Mouse (Mus musculus): Measurements from ENCODE around the gene Slc26a1. TPM values are rescaled to one million over a fixed set of nuclear protein-coding genes. Genes with fewer than 3 reads are reported as not detected.

Gene Slc26a1
- polyA plus RNA-seq, 1 experiment: not detected

GRCm38 (mm10) chr5:108703754-108704626 is 28.6 kb upstream of the Slc26a1 start:
- Histone ChIP-seq H3K27me3 (ENCODE audit: control insufficient read depth, insufficient read depth, low read length, poor library complexity, severe bottlenecking) (no peaks in the 10 kb centered on the region), H3K27ac (ENCODE audit: insufficient read depth, low read length) (no peak overlapping the region), H3K36me3 (ENCODE audit: control insufficient read depth, insufficient read depth, low read length, poor library complexity, severe bottlenecking) (no peaks in the 10 kb centered on the region)

DNA sequence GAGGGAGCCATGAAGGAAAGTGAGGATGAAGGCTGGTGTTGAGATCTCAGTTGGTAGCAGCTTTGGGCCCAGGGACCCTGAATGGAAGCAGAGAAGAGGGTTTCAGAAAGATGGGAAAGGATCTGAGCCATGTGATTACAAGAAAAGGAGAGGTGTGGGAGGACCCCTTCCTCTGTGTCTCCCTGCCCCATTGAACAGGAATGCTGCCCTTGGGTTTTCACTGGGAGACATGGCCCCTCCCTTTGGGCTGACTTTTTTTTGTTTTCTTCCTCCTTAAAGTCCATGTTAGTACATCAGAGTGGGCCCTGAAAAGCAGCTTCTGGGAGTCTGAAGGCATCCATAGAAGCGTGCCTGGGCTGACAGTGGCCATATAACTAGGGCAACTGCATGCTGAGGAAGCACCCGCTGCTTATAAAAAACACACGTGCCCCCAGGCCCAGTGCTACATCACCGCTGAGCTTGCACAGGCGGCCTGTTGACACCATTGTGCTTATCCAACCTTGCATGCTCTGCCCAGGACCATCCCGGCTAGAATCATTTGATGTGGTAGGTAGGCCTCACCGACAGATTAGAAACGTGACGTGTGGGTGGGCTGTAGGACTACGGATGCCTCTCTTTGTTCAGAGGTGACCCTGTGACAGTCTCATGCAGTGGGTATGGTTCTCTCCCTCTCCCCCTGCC is 26.1 kb upstream of the Slc26a1 start:
- Histone ChIP-seq H3K4me1 (ENCODE audit: control insufficient read depth, insufficient read depth, low read length) (no peaks in the 10 kb centered on the region), H3K36me3 (ENCODE audit: control insufficient read depth, insufficient read depth, low read length, poor library complexity, severe bottlenecking) (no peaks in the 10 kb centered on the region), H3K4me3 (ENCODE audit: low read depth, low read length) (no peak overlapping the region), H3K9me3 (replicated peaks; ENCODE audit: control insufficient read depth, insufficient read depth, low read length, poor library complexity, severe bottlenecking) (no peaks in the 10 kb centered on the region), H3K9ac (ENCODE audit: low read depth, poor library complexity, severe bottlenecking) (no peak overlapping the region), H3K27me3 (ENCODE audit: control insufficient read depth, insufficient read depth, low read length, poor library complexity, severe bottlenecking) (no peaks in the 10 kb centered on the region), H3K27ac (ENCODE audit: insufficient read depth, low read length) (no peak overlapping the region)
- no peak for TF ChIP-seq POLR2A (IDR thresholded peaks at IDR 0.05; ENCODE audit: insufficient read depth, low read length)
- TF ChIP-seq EP300 (IDR thresholded peaks at IDR 0.05; ENCODE audit: insufficient read depth, low read depth, low read length): no peak
- TF ChIP-seq CTCF (IDR thresholded peaks at IDR 0.05; ENCODE audit: low read depth, low read length): no peak

More at GRCm38 (mm10) chr5:108703754-108704626, 28.6 kb upstream of the Slc26a1 start:
- Histone ChIP-seq H3K4me3 (ENCODE audit: low read depth, low read length) (no peak overlapping the region), H3K9me3 (replicated peaks; ENCODE audit: control insufficient read depth, insufficient read depth, low read length, poor library complexity, severe bottlenecking) (no peaks in the 10 kb centered on the region), H3K9ac (ENCODE audit: low read depth, poor library complexity, severe bottlenecking) (no peak overlapping the region), H3K4me1 (ENCODE audit: control insufficient read depth, insufficient read depth, low read length) (no peaks in the 10 kb centered on the region)
- TF ChIP-seq CTCF (IDR thresholded peaks at IDR 0.05; ENCODE audit: low read depth, low read length) (no peak), EP300 (IDR thresholded peaks at IDR 0.05; ENCODE audit: insufficient read depth, low read depth, low read length) (no peak), POLR2A (IDR thresholded peaks at IDR 0.05; ENCODE audit: insufficient read depth, low read length) (no peak)

GRCm38 (mm10) chr5:108700346-108700745 is 25.0 kb upstream of the Slc26a1 start:
- Histone ChIP-seq H3K27ac (ENCODE audit: insufficient read depth, low read length) (no peak overlapping the region), H3K36me3 (ENCODE audit: control insufficient read depth, insufficient read depth, low read length, poor library complexity, severe bottlenecking) (no peaks in the 10 kb centered on the region), H3K27me3 (ENCODE audit: control insufficient read depth, insufficient read depth, low read length, poor library complexity, severe bottlenecking) (no peaks in the 10 kb centered on the region), H3K4me1 (ENCODE audit: control insufficient read depth, insufficient read depth, low read length) (no peaks in the 10 kb centered on the region), H3K9ac (ENCODE audit: low read depth, poor library complexity, severe bottlenecking) (no peak overlapping the region), H3K9me3 (replicated peaks; ENCODE audit: control insufficient read depth, insufficient read depth, low read length, poor library complexity, severe bottlenecking) (no peaks in the 10 kb centered on the region), H3K4me3 (ENCODE audit: low read depth, low read length) (no peak overlapping the region)
- TF ChIP-seq CTCF (IDR thresholded peaks at IDR 0.05; ENCODE audit: low read depth, low read length) (no peak), EP300 (IDR thresholded peaks at IDR 0.05; ENCODE audit: insufficient read depth, low read depth, low read length) (no peak), POLR2A (IDR thresholded peaks at IDR 0.05; ENCODE audit: insufficient read depth, low read length) (no peak)

DNA sequence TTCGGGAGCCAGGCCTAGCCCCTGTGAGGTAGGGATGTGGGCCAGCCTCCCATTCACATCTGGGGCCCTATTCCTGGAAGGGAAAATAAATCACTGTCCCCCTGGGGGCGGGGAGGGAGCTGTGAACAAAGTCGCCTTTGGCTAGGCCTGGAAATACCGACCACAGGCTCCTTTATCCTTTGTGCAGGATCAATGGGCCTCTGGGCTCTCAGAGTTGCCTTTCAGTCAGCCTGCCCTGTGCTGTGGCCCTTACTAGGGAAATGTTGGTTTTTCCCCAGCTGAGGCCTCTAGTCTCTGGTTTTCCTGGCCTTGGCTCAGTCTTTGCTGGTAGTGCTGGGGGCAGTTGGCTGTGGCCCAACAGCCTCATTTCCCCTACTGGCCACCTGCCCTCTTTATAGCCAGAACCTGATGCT is 22.0 kb upstream of the Slc26a1 start:
- H3K27me3 ChIP-seq (ENCODE audit: control insufficient read depth, insufficient read depth, low read length, poor library complexity, severe bottlenecking): no peaks in the 10 kb centered on the region
- H3K4me1 ChIP-seq (ENCODE audit: control insufficient read depth, insufficient read depth, low read length): no peaks in the 10 kb centered on the region
- no peak overlapping the region for H3K4me3 ChIP-seq (ENCODE audit: low read depth, low read length)
- no peak overlapping the region for H3K27ac ChIP-seq (ENCODE audit: insufficient read depth, low read length)
- H3K9me3 ChIP-seq (replicated peaks; ENCODE audit: control insufficient read depth, insufficient read depth, low read length, poor library complexity, severe bottlenecking): no peaks in the 10 kb centered on the region
- H3K9ac ChIP-seq (ENCODE audit: low read depth, poor library complexity, severe bottlenecking): no peak overlapping the region
- no peaks in the 10 kb centered on the region for H3K36me3 ChIP-seq (ENCODE audit: control insufficient read depth, insufficient read depth, low read length, poor library complexity, severe bottlenecking)
- no peak for TF ChIP-seq EP300 (IDR thresholded peaks at IDR 0.05; ENCODE audit: insufficient read depth, low read depth, low read length)
- TF ChIP-seq CTCF (IDR thresholded peaks at IDR 0.05; ENCODE audit: low read depth, low read length): no peak
- no peak for TF ChIP-seq POLR2A (IDR thresholded peaks at IDR 0.05; ENCODE audit: insufficient read depth, low read length)

GRCm38 (mm10) chr5:108696542-108696941 is 21.2 kb upstream of the Slc26a1 start:
- Histone ChIP-seq H3K27ac (ENCODE audit: insufficient read depth, low read length) (no peak overlapping the region), H3K9me3 (replicated peaks; ENCODE audit: control insufficient read depth, insufficient read depth, low read length, poor library complexity, severe bottlenecking) (no peaks in the 10 kb centered on the region), H3K9ac (ENCODE audit: low read depth, poor library complexity, severe bottlenecking) (no peak overlapping the region), H3K4me1 (ENCODE audit: control insufficient read depth, insufficient read depth, low read length) (no peaks in the 10 kb centered on the region), H3K4me3 (ENCODE audit: low read depth, low read length) (no peak overlapping the region), H3K36me3 (ENCODE audit: control insufficient read depth, insufficient read depth, low read length, poor library complexity, severe bottlenecking) (no peaks in the 10 kb centered on the region), H3K27me3 (ENCODE audit: control insufficient read depth, insufficient read depth, low read length, poor library complexity, severe bottlenecking) (no peaks in the 10 kb centered on the region)
- no peak for TF ChIP-seq POLR2A (IDR thresholded peaks at IDR 0.05; ENCODE audit: insufficient read depth, low read length)

GRCm38 (mm10) chr5:108695861-108696260 is 20.5 kb upstream of the Slc26a1 start:
- no peak overlapping the region for H3K9ac ChIP-seq (ENCODE audit: low read depth, poor library complexity, severe bottlenecking)
- TF ChIP-seq CTCF (IDR thresholded peaks at IDR 0.05; ENCODE audit: low read depth, low read length): no peak
- TF ChIP-seq POLR2A (IDR thresholded peaks at IDR 0.05; ENCODE audit: insufficient read depth, low read length): no peak
- TF ChIP-seq EP300 (IDR thresholded peaks at IDR 0.05; ENCODE audit: insufficient read depth, low read depth, low read length): no peak
- no peaks in the 10 kb centered on the region for H3K9me3 ChIP-seq (replicated peaks; ENCODE audit: control insufficient read depth, insufficient read depth, low read length, poor library complexity, severe bottlenecking)
- no peaks in the 10 kb centered on the region for H3K36me3 ChIP-seq (ENCODE audit: control insufficient read depth, insufficient read depth, low read length, poor library complexity, severe bottlenecking)
- H3K4me3 ChIP-seq (ENCODE audit: low read depth, low read length): no peak overlapping the region
- no peaks in the 10 kb centered on the region for H3K27me3 ChIP-seq (ENCODE audit: control insufficient read depth, insufficient read depth, low read length, poor library complexity, severe bottlenecking)
- no peak overlapping the region for H3K27ac ChIP-seq (ENCODE audit: insufficient read depth, low read length)
- H3K4me1 ChIP-seq (ENCODE audit: control insufficient read depth, insufficient read depth, low read length): no peaks in the 10 kb centered on the region
